Mouse (Mus musculus) brain, embryonic 14.5 days (tissue): ENCODE results near the gene Gpld1. TPM values are rescaled to one million over a fixed set of nuclear protein-coding genes. Genes with fewer than 3 reads are reported as not detected.

Experiments used
- DNase-seq: peaks from one replicate; pipeline ENCODE4 v3.0.0-alpha.2; 2011; ENCODE audit warnings: low read depth
- CTCF ChIP-seq: fragments of 200-500 bp; IDR thresholded peaks from 2 replicates; pipeline ENCODE4 v1.5.1; 2012; ENCODE audit warnings: inconsistent platforms, mild to moderate bottlenecking, moderate library complexity, borderline replicate concordance; ENCODE audit not compliant: insufficient read depth, insufficient read length; ENCODE audit errors: extremely low read depth
- POLR2A ChIP-seq: fragments of 200-500 bp; IDR thresholded peaks from 2 replicates; pipeline ENCODE4 v1.6.1; 2012; ENCODE audit warnings: mild to moderate bottlenecking, inconsistent platforms, borderline replicate concordance; ENCODE audit not compliant: poor library complexity, insufficient read depth, insufficient read length, severe bottlenecking; ENCODE audit errors: extremely low read depth
- polyA plus RNA-seq: library from polyadenylated mRNA; depleted of rRNA; stranded (reverse); fragments of >200 nt; gene quantifications from 2 replicates; pipeline ENCODE4 v1.2.3, GENCODE M21; 2012

The Gpld1 gene
- polyA plus RNA-seq, 1 experiment, result 2.6 TPM

DNA sequence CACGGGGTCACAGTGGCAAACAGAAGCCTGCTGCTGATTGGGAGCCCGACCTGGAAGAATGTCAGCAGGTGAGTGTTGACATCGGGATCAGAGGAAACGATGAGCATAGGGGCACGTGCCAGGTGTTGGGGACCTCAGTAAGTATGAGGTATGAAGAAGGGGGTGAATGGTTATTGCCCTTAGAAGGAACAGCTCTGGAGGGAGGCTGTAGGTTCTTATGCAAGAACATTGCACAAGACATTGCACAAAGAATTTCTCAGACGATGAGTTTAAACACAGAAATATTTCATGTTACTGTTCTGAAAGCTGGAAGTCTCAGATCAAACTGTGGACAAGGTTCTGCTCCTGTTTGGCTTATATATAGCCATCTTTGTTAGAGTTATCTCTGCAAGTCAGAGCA, 38.1 kb downstream of the Gpld1 start:
- TF ChIP-seq CTCF, result no peak
- no peak for DNase-seq

DNA sequence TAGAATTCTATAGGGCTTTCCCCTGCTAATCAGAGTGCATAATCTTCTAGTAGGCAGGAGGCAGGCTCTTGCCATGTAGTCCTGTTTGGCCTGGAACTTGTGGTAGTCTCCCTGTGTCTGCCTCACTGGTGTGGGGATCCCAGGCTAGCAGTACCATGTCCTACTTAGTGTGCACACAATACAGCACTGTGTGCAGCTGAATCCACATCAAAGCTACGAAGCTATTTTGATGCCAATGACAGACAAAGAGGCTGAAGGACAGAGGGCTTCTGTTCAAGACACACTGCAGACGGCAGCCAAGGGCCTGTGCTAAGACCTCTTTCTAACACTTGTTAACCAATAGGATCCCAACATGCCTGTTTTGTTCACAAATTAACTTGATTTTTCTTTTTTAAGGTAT, 42.5 kb downstream of the Gpld1 start:
- no peak for TF ChIP-seq POLR2A
- no peak for TF ChIP-seq CTCF
- peak; percentile 78 for DNase-seq

DNA sequence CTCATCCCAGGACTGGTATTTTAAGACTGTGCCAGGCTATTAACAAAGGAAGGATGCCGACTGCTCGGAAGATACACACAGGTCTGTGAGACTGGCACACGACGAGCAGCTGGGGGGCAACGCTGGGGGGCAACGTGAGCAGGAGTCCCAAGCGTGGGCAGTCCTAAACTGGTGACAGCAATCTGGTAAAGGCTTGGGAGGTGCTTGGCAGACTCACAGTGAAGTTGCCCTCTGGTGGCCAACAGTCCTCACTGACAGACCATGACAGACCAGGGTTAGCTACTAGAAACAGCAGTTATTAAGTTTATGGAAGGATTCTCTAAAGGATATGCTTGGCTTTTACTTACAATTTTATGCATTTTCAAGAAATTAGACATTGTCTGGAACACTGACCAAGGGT, 45.4 kb downstream of the Gpld1 start:
- TF ChIP-seq POLR2A (no peak), CTCF (peak; percentile 77)

DNA sequence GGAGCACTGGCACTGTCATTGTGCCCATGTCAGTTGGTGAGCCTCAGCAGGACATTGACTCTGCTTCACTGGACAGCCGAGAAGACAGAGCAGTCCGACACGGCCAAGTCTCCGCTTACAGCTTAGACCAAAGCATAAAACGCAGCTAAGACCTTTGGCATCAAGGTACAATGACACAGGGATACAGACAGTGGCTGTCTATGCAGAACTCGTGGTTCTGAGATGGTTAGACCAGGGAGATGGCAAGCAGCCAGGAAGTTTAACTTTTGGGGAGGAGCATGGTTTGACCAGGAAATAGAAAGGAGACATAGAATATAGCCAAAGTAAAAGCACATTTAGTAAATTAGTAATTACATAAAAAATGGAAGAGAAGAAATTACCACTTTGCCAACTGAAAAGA, 46.1 kb downstream of the Gpld1 start:
- no peak for DNase-seq
- TF ChIP-seq POLR2A (no peak), CTCF (no peak)

More for the DNA sequence above, 45.4 kb downstream of the Gpld1 start:
- DNase-seq, result peak; percentile 75

DNA sequence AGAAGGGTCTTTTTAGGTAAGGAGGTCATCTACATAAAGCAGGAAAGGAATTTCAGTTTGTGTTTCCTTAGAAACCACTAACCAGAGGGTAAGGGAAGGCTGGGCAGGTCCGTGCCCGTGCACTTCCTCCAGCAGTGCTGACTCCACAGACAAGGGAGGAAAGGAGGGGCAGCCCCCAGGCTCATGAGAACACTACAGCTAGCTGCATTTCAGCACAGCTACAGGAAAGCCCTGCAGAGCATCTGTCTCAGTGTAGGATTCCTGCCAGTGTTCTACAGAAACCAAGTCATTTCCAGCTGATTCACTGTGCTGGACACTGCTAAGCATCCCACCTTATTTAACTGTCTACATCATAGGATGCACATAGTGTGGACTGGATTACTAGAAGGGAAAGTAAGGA, 50.2 kb downstream of the Gpld1 start:
- TF ChIP-seq POLR2A, result no peak
- no peak for TF ChIP-seq CTCF
- peak; percentile 5 for DNase-seq

- no peak for TF ChIP-seq CTCF
- no peak for TF ChIP-seq POLR2A
- DNase-seq, result no peak
Observed at GRCm38 (mm10) chr13:24999538-24999937, 56.6 kb downstream of the Gpld1 start.

GRCm38 (mm10) chr13:25002965-25003364, 60.0 kb downstream of the Gpld1 start:
- no peak for DNase-seq
- TF ChIP-seq CTCF (no peak; the same call in 1 of the 2 replicates), POLR2A (no peak)

DNA sequence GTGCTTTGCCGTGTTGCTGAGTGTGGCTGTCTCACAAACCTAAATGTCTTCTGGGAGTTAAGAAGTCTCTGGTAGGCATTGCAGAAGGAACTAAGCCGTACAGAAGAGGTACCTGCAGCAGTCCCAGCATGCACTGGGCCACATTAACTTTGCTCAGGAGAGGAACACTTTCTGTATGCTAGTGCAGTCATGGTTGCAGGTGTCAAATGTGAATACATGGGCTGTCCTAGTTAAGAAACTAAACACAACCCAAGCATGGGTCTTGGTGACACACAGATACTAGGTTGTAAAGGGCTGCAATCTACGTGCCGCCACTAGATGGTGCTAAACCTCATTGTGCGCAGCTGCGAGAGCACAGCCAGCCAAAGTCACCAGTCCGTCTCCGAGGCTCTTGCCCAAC, 64.2 kb downstream of the Gpld1 start:
- DNase-seq, result no peak
- TF ChIP-seq POLR2A, result no peak
- TF ChIP-seq CTCF, result peak; percentile 3; the same call in 1 of the 2 replicates

DNA sequence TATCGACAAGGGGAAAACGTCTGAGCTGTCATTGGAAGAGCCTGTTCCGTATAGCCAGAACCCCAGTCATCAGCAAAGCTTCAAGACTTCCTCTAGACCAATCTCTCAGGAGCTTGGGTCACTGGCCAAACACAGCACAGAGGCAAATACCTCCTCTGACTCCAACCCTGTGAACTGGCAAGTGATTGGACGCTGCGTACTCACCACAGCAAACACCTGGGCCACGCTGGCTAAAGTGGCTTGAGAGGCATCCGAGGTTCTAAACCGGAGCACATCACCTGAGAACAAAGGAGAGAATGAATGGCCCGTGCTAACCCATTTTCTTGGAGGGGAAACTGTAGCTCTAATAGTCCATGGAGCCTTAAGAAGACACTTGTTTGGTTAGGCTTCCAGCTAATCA, 75.4 kb downstream of the Gpld1 start:
- TF ChIP-seq CTCF, result no peak
- TF ChIP-seq POLR2A, result no peak
- no peak for DNase-seq

DNA sequence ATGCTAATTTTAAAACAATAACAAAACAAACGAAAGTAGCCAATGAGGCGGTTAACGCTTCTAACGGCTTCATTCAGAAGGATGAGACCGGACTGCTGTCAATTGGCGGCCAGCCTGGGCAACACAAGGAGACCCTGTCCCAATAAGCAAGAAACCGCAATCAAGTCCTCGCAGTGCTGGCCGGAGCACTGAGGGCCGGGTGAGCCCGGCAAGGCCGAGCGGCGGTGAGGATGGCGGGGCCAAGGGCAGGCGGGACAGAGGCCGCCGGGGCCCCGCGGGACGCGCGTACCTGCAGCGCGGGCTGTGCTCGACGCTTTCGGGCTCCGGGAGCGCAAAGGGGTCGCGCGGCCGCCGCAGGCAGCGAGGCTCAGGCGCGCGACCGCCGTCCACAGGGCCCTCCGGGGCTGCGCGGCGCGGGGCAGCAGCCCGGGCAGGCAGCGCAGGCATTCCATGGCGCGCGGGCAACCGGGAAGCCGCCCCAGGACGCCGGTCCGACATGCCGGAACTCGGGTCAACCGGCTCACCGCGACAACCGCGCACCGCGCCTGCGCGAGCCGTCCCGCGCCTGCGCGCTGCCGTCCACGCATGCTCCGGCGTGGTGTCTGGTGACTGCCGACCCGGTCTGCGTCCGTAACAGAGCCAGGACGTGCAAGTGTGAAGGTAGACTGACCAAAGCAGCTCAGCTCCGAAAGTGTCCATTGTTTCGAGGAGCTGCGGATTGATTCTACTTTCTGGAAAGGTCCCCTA, 77.0 kb downstream of the Gpld1 start, which contains the start of gene Mrs2:
Gene Mrs2, minus strand, starts transcription at position 587 of the 747 bp plus-strand sequence.
- DNase-seq, result peak; percentile 95
- TF ChIP-seq CTCF (no peak), POLR2A (peak; percentile 86)

GRCm38 (mm10) chr13:25020540-25020892, 77.6 kb downstream of the Gpld1 start:
- DNase-seq, result no peak
- TF ChIP-seq CTCF (no peak), POLR2A (no peak)

DNA sequence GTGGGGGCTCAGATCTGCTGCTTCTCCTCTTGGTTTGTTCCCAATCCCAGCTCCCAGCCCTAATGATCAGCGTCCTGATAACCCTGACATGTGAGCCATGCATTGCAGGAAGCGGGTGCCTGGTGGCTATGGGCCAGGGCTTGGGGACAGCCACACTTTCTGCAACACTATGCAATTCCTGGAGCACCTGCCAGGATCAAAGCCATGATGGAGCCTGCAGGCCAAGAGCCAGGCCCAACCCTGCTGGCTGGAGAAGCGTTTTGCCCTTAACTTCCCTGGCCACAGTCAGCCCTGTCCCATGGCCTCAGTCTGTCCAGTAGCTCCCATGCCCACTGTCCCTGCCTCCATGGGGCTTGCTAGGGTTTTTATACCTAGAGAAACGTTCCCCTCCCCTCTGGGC, 79.4 kb downstream of the Gpld1 start:
- TF ChIP-seq POLR2A (no peak), CTCF (no peak)
- no peak for DNase-seq

- no peak for TF ChIP-seq CTCF
- TF ChIP-seq POLR2A, result no peak
- no peak for DNase-seq
Observed at GRCm38 (mm10) chr13:25023129-25023528, 80.2 kb downstream of the Gpld1 start.

DNA sequence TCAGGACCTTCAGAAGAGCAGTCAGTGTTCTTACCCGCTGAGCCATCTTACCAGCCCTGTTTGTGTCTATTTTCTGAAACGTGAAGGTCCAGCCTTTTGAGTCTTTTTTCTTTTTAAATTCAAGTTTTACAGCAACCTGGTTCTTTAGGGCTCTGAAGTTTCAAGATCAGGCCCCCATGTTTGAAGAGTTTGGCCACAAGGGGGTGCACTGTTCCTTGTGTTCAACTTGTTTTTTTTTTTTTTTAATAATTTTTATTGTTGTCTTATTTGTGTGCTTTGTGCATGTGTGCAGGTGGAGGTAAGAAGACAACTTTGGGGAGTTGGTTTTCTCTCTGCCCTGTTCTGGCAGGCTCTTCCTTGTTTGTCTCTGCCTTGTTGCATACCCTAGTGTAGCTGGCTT, 81.7 kb downstream of the Gpld1 start:
- peak; percentile 60 for DNase-seq
- TF ChIP-seq POLR2A, result no peak
- TF ChIP-seq CTCF, result peak; percentile 41; the same call in 1 of the 2 replicates
